Mouse (Mus musculus) kidney, adult 2 months (tissue): Measurements from ENCODE around the gene Strn4.

Experiments
- CTCF ChIP-seq: fragments of 200-500 bp; conservative IDR thresholded peaks from 2 replicates; pipeline ENCODE4 v1.5.1; 2011; ENCODE audit warnings: low read depth, mild to moderate bottlenecking, control low read depth, low read length, moderate library complexity, mixed read lengths; ENCODE audit not compliant: insufficient read depth, insufficient read length
- POLR2A ChIP-seq: fragments of 200-500 bp; IDR thresholded peaks from one replicate; pipeline ENCODE4 v1.6.1; 2011; ENCODE audit warnings: low read depth, low read length, control low read depth

DNA sequence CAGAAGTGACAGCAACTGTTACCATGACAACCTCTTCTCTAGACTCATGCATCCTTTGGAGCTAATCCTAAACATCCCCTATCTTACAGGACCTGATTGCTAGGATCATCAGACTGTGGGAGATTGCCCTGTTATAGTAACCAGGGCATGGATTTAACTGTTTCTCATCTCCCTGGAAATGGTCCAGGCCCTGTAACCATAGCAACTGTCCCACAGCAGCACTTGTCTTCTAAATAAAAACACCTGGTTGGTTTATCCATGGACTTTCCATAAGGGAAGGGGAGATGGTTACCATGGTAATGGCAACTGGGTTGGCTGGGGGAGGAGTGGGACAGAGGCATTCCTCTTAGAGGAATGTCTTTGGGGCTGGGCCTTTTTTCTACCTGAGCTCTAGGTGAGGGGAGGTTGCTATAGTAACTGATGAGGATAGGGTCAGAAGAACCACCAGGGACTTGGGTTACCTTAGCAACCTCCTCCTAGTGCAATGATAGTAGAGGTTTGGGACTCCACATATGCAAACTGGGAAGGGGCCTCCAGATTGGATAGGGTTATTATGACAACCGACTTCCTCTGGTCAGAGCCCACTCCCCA lies at the start of gene Strn4:
- TF ChIP-seq POLR2A = no peak
- TF ChIP-seq CTCF = no peak
